28 mouse cellular contexts compared by ENCODE assay signal in genomic region chr11:82071076-82071475, GRCm38 (mm10). TPM values are rescaled to one million over a fixed set of nuclear protein-coding genes. Genes with fewer than 3 reads are reported as not detected.
DNase-seq lines count a peak whose midpoint lies in the region; ATAC-seq and TF ChIP-seq lines count a peak whose summit lies in the region.
"Had no signal": no experiment of that assay in that cellular context is flagged by ENCODE, and none has a peak within 500 bp of the region (broad histone marks: within the 10 kb centered on the region; RNA-seq: fewer than 3 reads in every experiment).

No protein-coding gene starts in this region.

- H3K4me2 ChIP-seq in stomach, embryonic 16.5 days (ENCODE audit: low read depth, low read length) = no peak overlapping the region
- H3K4me2 ChIP-seq: embryonic facial prominence, embryonic 15.5 days; hindbrain, embryonic 13.5 days had no signal

- WGBS in stomach, embryonic 16.5 days = 77% methylated on average over 3 of the region's 3 CpGs

- 0 out of 2 replicates have a peak, but pooled peaks cover 5% of the 10 kb centered on the region for H3K4me1 ChIP-seq in stomach, embryonic 16.5 days (ENCODE audit: control insufficient read depth, insufficient read depth, low read length)
- H3K4me1 ChIP-seq: embryonic facial prominence, embryonic 15.5 days; forebrain, embryonic 10.5 days; hindbrain, embryonic 13.5 days had no signal

- no peak overlapping the region for H3K27ac ChIP-seq in gastrocnemius, adult 2 months
- H3K27ac ChIP-seq in stomach, embryonic 16.5 days (ENCODE audit: low read length) = peak overlapping the region; percentile 29; the same call in 1 of the 2 replicates
- H3K27ac ChIP-seq: embryonic facial prominence, embryonic 15.5 days; forebrain, embryonic 10.5 days; hindbrain, embryonic 13.5 days; hindbrain, postnatal 0 days had no signal

- intact Hi-C loops in gastrocnemius, adult 2 months (cut with DNase I) = no loop called here
- intact Hi-C loops in heart, postnatal 25 days (cut with DNase I) = no loop called here

- H3K4me3 ChIP-seq in gastrocnemius, adult 2 months = no peak overlapping the region
- H3K4me3 ChIP-seq in stomach, embryonic 16.5 days (replicated peaks; ENCODE audit: low read length) = no peak overlapping the region
- H3K4me3 ChIP-seq: embryonic facial prominence, embryonic 15.5 days; erythroblast, embryonic 14.5 days; forebrain, embryonic 10.5 days; hindbrain, embryonic 13.5 days had no signal

- no peak for ATAC-seq in stomach, embryonic 16.5 days (ENCODE audit: insufficient read depth, low FRiP score)
- ATAC-seq: forebrain, embryonic 14.5 days; hindbrain, postnatal 0 days had no signal

- DNase-seq in gastrocnemius, adult 2 months = peak; percentile 32
- DNase-seq in gastrocnemius, postnatal 10 days = no peak
- peak; percentile 47 for DNase-seq in heart, postnatal 25 days (ENCODE audit: low spot score)
- no peak for DNase-seq in heart, adult 9 months (ENCODE audit: low spot score in 2 of 2)
- peak; percentile 35 for DNase-seq in Muller cell, postnatal 12 days (ENCODE audit: inconsistent ontology term)
- DNase-seq: adrenal gland, adult 8-10 months; cerebellum, adult 18-20 months; cerebellum, postnatal 14 days; embryo, embryonic 11 days; heart, postnatal 10 days; kidney, adult 2 months had no signal

- TF ChIP-seq CTCF in gastrocnemius, adult 2 months (IDR thresholded peaks at IDR 0.05) = no peak

- H3K27me3 ChIP-seq in stomach, embryonic 16.5 days (ENCODE audit: control insufficient read depth, insufficient read depth, low read length) = no peaks in the 10 kb centered on the region
- H3K27me3 ChIP-seq: hindbrain, embryonic 13.5 days had no signal

- H3K9me3 ChIP-seq in stomach, embryonic 16.5 days (replicated peaks; ENCODE audit: control insufficient read depth, low read length) = no peaks in the 10 kb centered on the region
- H3K9me3 ChIP-seq: embryonic facial prominence, embryonic 15.5 days; forebrain, embryonic 10.5 days; hindbrain, embryonic 13.5 days had no signal

- H3K9ac ChIP-seq in stomach, embryonic 16.5 days (ENCODE audit: low read length) = no peak overlapping the region
- H3K9ac ChIP-seq: embryonic facial prominence, embryonic 15.5 days; hindbrain, embryonic 13.5 days had no signal

- H3K36me3 ChIP-seq in stomach, embryonic 16.5 days (ENCODE audit: control insufficient read depth, insufficient read depth, low read length) = no peaks in the 10 kb centered on the region
- H3K36me3 ChIP-seq: embryonic facial prominence, embryonic 15.5 days; forebrain, embryonic 10.5 days; hindbrain, embryonic 13.5 days had no signal

RNA-seq across cellular contexts. Expression of gene Ccl11, which starts 13.5 kb away (rescaled TPM):
- 10 to 100 TPM; 21.3 to 22.1 TPM for total RNA-seq in gastrocnemius, adult 2 months (2021)
- 10 to 100 TPM; 12.2 to 13.3 TPM for total RNA-seq in gastrocnemius, postnatal 10 days (2021)
- 1 to 10 TPM in 1 of 2 experiments, under 1 TPM in 1; 0.48 to 1.9 TPM for total RNA-seq in heart, postnatal 25 days (2021)
- polyA plus RNA-seq in stomach, embryonic 16.5 days (2015; fragmentation: Nextera tagmentation; extraction: Ambion mirVana) = 87.0 and 102 TPM in 2 replicates
- total RNA-seq: CH12.LX; common myeloid progenitor, adult 5-6 weeks; hematopoietic stem cell, adult 5-6 weeks had no signal
- polyA plus RNA-seq: embryonic facial prominence, embryonic 11.5 days; erythroblast, embryonic 14.5 days; forebrain, embryonic 10.5 days; forebrain, embryonic 14.5 days had no signal

RNA-seq across cellular contexts. Expression of gene Ccl7, which starts 25.6 kb away (rescaled TPM):
- not detected for total RNA-seq in gastrocnemius, adult 2 months (2021)
- 1 to 10 TPM in 1 of 2 experiments, under 1 TPM in 1; 0.94 to 1.2 TPM for total RNA-seq in gastrocnemius, postnatal 10 days (2021)
- total RNA-seq in heart, postnatal 25 days (2021) = under 1 TPM; 0.78 to 0.88 TPM
- 1.7 and 1.8 TPM in 2 replicates for polyA plus RNA-seq in stomach, embryonic 16.5 days (2015; fragmentation: Nextera tagmentation; extraction: Ambion mirVana)
- total RNA-seq: adrenal gland, postnatal 4 days; CH12.LX; common myeloid progenitor, adult 5-6 weeks; hematopoietic stem cell, adult 5-6 weeks had no signal
- polyA plus RNA-seq: embryonic facial prominence, embryonic 11.5 days; erythroblast, embryonic 14.5 days had no signal

RNA-seq across cellular contexts. Expression of gene Ccl12, which starts 30.6 kb away (rescaled TPM):
- not detected for total RNA-seq in gastrocnemius, adult 2 months (2021)
- 1 to 10 TPM in 1 of 2 experiments, under 1 TPM in 1; 0.90 to 1.6 TPM for total RNA-seq in gastrocnemius, postnatal 10 days (2021)
- total RNA-seq in heart, postnatal 25 days (2021) = under 1 TPM in 1 of 2 experiments, not detected in 1; 0.73 TPM
- 1.7 and 3.3 TPM in 2 replicates for polyA plus RNA-seq in stomach, embryonic 16.5 days (2015; fragmentation: Nextera tagmentation; extraction: Ambion mirVana)
- total RNA-seq: CH12.LX; common myeloid progenitor, adult 5-6 weeks; hematopoietic stem cell, adult 5-6 weeks had no signal
- polyA plus RNA-seq: erythroblast, embryonic 14.5 days had no signal

RNA-seq across cellular contexts. Expression of gene Gm17268, which starts 32.7 kb away (rescaled TPM):
- not detected for total RNA-seq in gastrocnemius, adult 2 months (2021)
- not detected for total RNA-seq in gastrocnemius, postnatal 10 days (2021)
- total RNA-seq in heart, postnatal 25 days (2021) = not detected
- not detected in 2 replicates for polyA plus RNA-seq in stomach, embryonic 16.5 days (2015; fragmentation: Nextera tagmentation; extraction: Ambion mirVana)
- total RNA-seq: adrenal gland, adult 8-10 months; adrenal gland, postnatal 4 days; CH12.LX; common myeloid progenitor, adult 5-6 weeks; heart, adult 8-10 months; heart, postnatal 10 days; hematopoietic stem cell, adult 5-6 weeks; hindbrain, postnatal 0 days had no signal
- polyA plus RNA-seq: brain, embryonic 14.5 days; embryonic facial prominence, embryonic 11.5 days; embryonic facial prominence, embryonic 15.5 days; erythroblast, embryonic 14.5 days; forebrain, embryonic 10.5 days; forebrain, embryonic 14.5 days; gonadal fat pad, adult 2 months; heart, embryonic 14.5 days; hindbrain, embryonic 13.5 days; hindbrain, postnatal 0 days; intestine, embryonic 14.5 days; kidney, adult 2 months had no signal

RNA-seq across cellular contexts. Expression of gene Ccl2, which starts 35.7 kb away (rescaled TPM):
- total RNA-seq in gastrocnemius, adult 2 months (2021) = under 1 TPM in 1 of 2 experiments, not detected in 1; 0.41 TPM
- total RNA-seq in gastrocnemius, postnatal 10 days (2021) = 1 to 10 TPM in 1 of 2 experiments, under 1 TPM in 1; 0.92 to 2.0 TPM
- total RNA-seq in heart, postnatal 25 days (2021) = 1 to 10 TPM; 1.2 to 1.3 TPM
- polyA plus RNA-seq in stomach, embryonic 16.5 days (2015; fragmentation: Nextera tagmentation; extraction: Ambion mirVana) = 4.5 and 4.8 TPM in 2 replicates
- total RNA-seq: hindbrain, postnatal 0 days had no signal
- polyA plus RNA-seq: erythroblast, embryonic 14.5 days had no signal

Comparison
In these comparisons a context has a peak if more than half of its experiments do, and no peak if none do; other contexts are left out.
1. DNase-seq: peak in gastrocnemius, adult 2 months (single experiment), heart, postnatal 25 days (single experiment) and Muller cell, postnatal 12 days (single experiment); none in gastrocnemius, postnatal 10 days (single experiment) and heart, adult 9 months (0 of 2).
2. RNA of gene Ccl11, which starts 13.5 kb away (total RNA-seq): 21.3 to 22.1 TPM in gastrocnemius, adult 2 months and 12.2 to 13.3 TPM in gastrocnemius, postnatal 10 days; 0.48 to 1.9 TPM in heart, postnatal 25 days; every median in the first group is over 4 times any median in the second.